Mouse (Mus musculus): ENCODE results near the gene Actl11. TPM values are rescaled to one million over a fixed set of nuclear protein-coding genes. Genes with fewer than 3 reads are reported as not detected.

Actl11 gene
- polyA plus RNA-seq, 1 experiment from 2014 or later, result not detected

GRCm38 (mm10) chr9:107926920-107927420 is 1.3 kb upstream of the Actl11 start:
- WGBS, result 63% methylated on average over 9 of the region's 9 CpGs
- Histone ChIP-seq H3K4me3 (replicated peaks) (no peak overlapping the region), H3K27me3 (no peaks in the 10 kb centered on the region), H3K4me2 (replicated peaks) (no peak overlapping the region), H3K9me3 (no peaks in the 10 kb centered on the region), H3K27ac (no peak overlapping the region), H3K9ac (replicated peaks) (no peak overlapping the region), H3K4me1 (replicated peaks) (peaks cover 22% of the 10 kb centered on the region), H3K36me3 (no peaks in the 10 kb centered on the region)
- ATAC-seq, result no peak

DNA sequence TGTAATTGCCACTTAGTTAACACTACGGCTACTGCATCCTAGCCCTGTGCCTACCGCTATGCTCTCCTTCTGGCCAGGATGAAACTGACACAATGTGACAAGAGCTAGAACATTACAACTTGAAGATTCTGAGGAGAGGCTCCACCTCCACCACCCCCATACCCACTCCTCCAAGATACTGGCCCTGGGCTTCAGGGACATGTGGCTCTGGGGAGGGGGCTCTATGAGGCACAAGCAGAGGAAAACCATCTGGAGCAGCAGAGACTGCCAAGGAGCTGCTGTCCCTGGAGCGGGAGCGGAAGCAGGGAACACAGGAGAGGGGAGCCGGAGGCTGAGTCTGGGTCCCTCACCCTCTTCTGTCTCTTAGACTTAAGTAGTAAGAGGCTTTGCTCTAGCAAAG is 520 bp upstream of the Actl11 start:
- Histone ChIP-seq H3K4me3 (replicated peaks) (no peak overlapping the region), H3K36me3 (no peaks in the 10 kb centered on the region), H3K9ac (replicated peaks) (no peak overlapping the region), H3K27ac (no peak overlapping the region), H3K27me3 (no peaks in the 10 kb centered on the region), H3K9me3 (no peaks in the 10 kb centered on the region), H3K4me2 (replicated peaks) (no peak overlapping the region), H3K4me1 (replicated peaks) (peaks cover 26% of the 10 kb centered on the region)
- WGBS, result 93% methylated on average over 5 of the region's 5 CpGs
- no peak for ATAC-seq

DNA sequence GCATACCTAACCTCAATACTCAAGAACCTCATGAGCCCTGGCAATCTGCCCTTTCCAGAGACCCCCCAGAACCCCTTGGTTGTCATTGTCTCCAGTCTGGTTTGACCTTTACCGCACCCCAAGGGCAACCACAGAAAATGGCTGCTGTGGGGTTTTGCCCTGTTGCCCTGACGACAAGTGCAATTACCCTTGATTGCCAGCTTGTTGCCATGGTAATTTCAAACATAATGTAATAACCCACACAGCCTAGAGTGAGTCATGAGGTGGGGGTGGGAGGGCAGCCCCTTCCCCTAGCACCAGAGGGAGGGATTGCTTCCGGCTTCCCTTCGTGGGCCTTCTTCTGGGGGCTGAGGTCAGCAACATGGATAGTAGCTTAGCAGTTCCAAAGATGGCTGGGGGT is 4.0 kb downstream of the Actl11 start:
- Histone ChIP-seq H3K27me3 (peaks cover 10% of the 10 kb centered on the region), H3K4me3 (replicated peaks) (no peak overlapping the region), H3K9me3 (no peaks in the 10 kb centered on the region), H3K4me1 (replicated peaks) (peaks cover 24% of the 10 kb centered on the region), H3K27ac (no peak overlapping the region), H3K36me3 (no peaks in the 10 kb centered on the region), H3K9ac (replicated peaks) (no peak overlapping the region), H3K4me2 (replicated peaks) (no peak overlapping the region)
- 64% methylated on average over 4 of the region's 4 CpGs for WGBS
- no peak for ATAC-seq

DNA sequence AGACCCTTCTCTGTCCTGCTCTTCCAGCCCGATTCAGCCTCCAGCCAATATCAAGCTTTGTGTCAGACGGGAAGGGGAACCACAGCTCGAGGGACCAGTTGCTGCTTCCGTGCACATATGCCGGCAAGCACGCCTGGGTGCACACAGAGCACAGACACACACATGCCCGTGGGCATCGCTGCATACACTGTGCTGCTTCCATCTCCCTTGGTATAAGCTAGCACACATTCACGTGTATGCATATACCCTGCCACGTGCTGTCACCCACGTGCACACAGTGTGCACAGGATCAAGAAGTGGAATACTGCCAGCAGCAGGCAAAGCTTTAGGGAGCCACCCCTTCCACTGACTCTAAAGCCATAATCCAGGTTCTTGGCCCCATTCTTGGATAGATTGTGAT is 5.9 kb downstream of the Actl11 start:
- no peak overlapping the region for H3K4me2 ChIP-seq (replicated peaks)
- no peaks in the 10 kb centered on the region for H3K9me3 ChIP-seq
- ATAC-seq, result no peak
- H3K27me3 ChIP-seq, result peaks cover 10% of the 10 kb centered on the region
- H3K27ac ChIP-seq, result no peak overlapping the region
- peaks cover 29% of the 10 kb centered on the region for H3K4me1 ChIP-seq (replicated peaks)
- 87% methylated on average over 11 of the region's 11 CpGs for WGBS
- H3K4me3 ChIP-seq (replicated peaks), result no peak overlapping the region
- H3K9ac ChIP-seq (replicated peaks), result no peak overlapping the region
- no peaks in the 10 kb centered on the region for H3K36me3 ChIP-seq

- peaks cover 29% of the 10 kb centered on the region for H3K4me1 ChIP-seq (replicated peaks)
- peaks cover 10% of the 10 kb centered on the region for H3K27me3 ChIP-seq
- no peak within 1 kb of the TSS for H3K27ac ChIP-seq
- H3K4me2 ChIP-seq (replicated peaks), result peak within 1 kb of the TSS; percentile 87
- no peaks in the 10 kb centered on the region for H3K36me3 ChIP-seq
- H3K9me3 ChIP-seq, result no peaks in the 10 kb centered on the region
- 11% methylated on average over 3 of the region's 3 CpGs for WGBS
- ATAC-seq, result no peak
- H3K4me3 ChIP-seq (replicated peaks), result peak within 1 kb of the TSS; percentile 51
- H3K9ac ChIP-seq (replicated peaks), result peak within 1 kb of the TSS; percentile 66
Observed at GRCm38 (mm10) chr9:107935374-107935773, 7.1 kb downstream of the Actl11 start, which contains the start of gene Camkv. TSS of gene Camkv (plus strand) at chr9:107935674.

GRCm38 (mm10) chr9:107935790-107936214 is 7.5 kb downstream of the Actl11 start:
- Histone ChIP-seq H3K27me3 (peaks cover 10% of the 10 kb centered on the region), H3K4me1 (replicated peaks) (peaks cover 29% of the 10 kb centered on the region), H3K4me2 (replicated peaks) (peak overlapping the region; percentile 87), H3K9ac (replicated peaks) (peak overlapping the region; percentile 66), H3K36me3 (no peaks in the 10 kb centered on the region), H3K27ac (no peak overlapping the region), H3K4me3 (replicated peaks) (peak overlapping the region; percentile 51), H3K9me3 (no peaks in the 10 kb centered on the region)
- WGBS, result 1% methylated on average over 41 of the region's 41 CpGs
- peak; percentile 66 for ATAC-seq

- under 1% methylated on average over 29 of the region's 29 CpGs for WGBS
- Histone ChIP-seq H3K27me3 (peaks cover 10% of the 10 kb centered on the region), H3K9me3 (no peaks in the 10 kb centered on the region), H3K4me2 (replicated peaks) (peak overlapping the region; percentile 87), H3K9ac (replicated peaks) (peak overlapping the region; percentile 66), H3K4me1 (replicated peaks) (peaks cover 29% of the 10 kb centered on the region), H3K27ac (no peak overlapping the region), H3K36me3 (no peaks in the 10 kb centered on the region), H3K4me3 (replicated peaks) (peak overlapping the region; percentile 51)
- peak; percentile 65 for ATAC-seq
Observed at GRCm38 (mm10) chr9:107936215-107936822, 8.1 kb downstream of the Actl11 start.

GRCm38 (mm10) chr9:107936831-107937230 is 8.6 kb downstream of the Actl11 start:
- peak overlapping the region; percentile 87 for H3K4me2 ChIP-seq (replicated peaks)
- 2% methylated on average over 3 of the region's 3 CpGs for WGBS
- peaks cover 10% of the 10 kb centered on the region for H3K27me3 ChIP-seq
- H3K4me1 ChIP-seq (replicated peaks), result peaks cover 29% of the 10 kb centered on the region
- H3K9ac ChIP-seq (replicated peaks), result peak overlapping the region; percentile 66
- 0 out of 2 replicates have a peak overlapping the region, but pooled peaks have one; percentile 16 for H3K27ac ChIP-seq
- peak overlapping the region; percentile 51 for H3K4me3 ChIP-seq (replicated peaks)
- no peaks in the 10 kb centered on the region for H3K36me3 ChIP-seq
- no peaks in the 10 kb centered on the region for H3K9me3 ChIP-seq
- ATAC-seq, result peak; percentile 28; the same call in 1 of the 2 replicates

- H3K4me2 ChIP-seq (replicated peaks), result no peak overlapping the region
- no peak overlapping the region for H3K27ac ChIP-seq
- peaks cover 16% of the 10 kb centered on the region for H3K4me1 ChIP-seq (replicated peaks)
- no peak overlapping the region for H3K9ac ChIP-seq (replicated peaks)
- ATAC-seq, result no peak
- H3K27me3 ChIP-seq, result no peaks in the 10 kb centered on the region
- H3K36me3 ChIP-seq, result no peaks in the 10 kb centered on the region
- no peak overlapping the region for H3K4me3 ChIP-seq (replicated peaks)
- 92% methylated on average over 31 of the region's 31 CpGs for WGBS
- H3K9me3 ChIP-seq, result no peaks in the 10 kb centered on the region
Observed at GRCm38 (mm10) chr9:107947241-107948194, 19.2 kb downstream of the Actl11 start.

DNA sequence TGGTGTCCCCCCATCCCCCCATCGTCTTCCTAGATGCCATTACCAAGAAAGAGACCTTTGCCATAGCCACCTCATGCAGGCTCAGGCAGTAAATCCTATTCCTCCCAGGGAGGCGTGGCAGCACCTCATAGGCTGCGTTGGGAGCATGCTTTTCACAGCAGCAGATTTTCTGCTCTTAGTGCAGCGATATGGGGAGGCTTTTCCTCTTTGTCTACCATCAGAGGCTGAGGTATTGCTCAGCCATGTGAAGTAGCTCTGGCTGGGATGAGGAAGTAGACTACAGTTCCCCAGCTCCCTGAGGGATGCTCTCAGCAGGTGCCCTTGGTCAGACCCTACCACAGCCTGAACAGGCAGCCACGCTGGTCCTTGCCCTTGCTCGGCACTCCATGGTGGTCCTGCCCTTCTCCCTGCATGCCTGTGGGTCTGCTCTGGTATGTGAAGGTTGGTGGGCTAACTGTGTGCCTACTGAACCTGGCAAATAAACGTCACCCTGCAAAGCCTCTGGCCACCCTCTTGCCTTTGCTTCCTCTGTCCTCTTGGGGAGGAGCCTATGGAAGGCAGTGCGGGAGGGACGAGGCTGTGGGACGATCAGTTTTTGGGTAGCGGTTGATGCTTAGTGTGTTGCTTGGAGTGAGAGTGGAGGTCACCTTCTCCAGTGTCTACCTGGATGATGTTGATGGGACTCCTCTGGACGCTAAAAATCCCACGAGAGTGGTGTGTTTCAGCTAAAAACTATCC is 21.1 kb downstream of the Actl11 start:
- Histone ChIP-seq H3K4me3 (replicated peaks) (no peak overlapping the region), H3K9me3 (no peaks in the 10 kb centered on the region), H3K9ac (replicated peaks) (no peak overlapping the region), H3K4me1 (replicated peaks) (peaks cover 16% of the 10 kb centered on the region), H3K27me3 (no peaks in the 10 kb centered on the region), H3K27ac (no peak overlapping the region), H3K4me2 (replicated peaks) (no peak overlapping the region), H3K36me3 (no peaks in the 10 kb centered on the region)
- 83% methylated on average over 13 of the region's 13 CpGs for WGBS
- ATAC-seq, result no peak

- H3K4me1 ChIP-seq (replicated peaks), result peaks cover 16% of the 10 kb centered on the region
- 91% methylated on average over 10 of the region's 10 CpGs for WGBS
- H3K27ac ChIP-seq, result peak within 1 kb of the TSS; percentile 85
- H3K9ac ChIP-seq (replicated peaks), result peak within 1 kb of the TSS; percentile 73
- H3K4me2 ChIP-seq (replicated peaks), result peak within 1 kb of the TSS; percentile 86
- H3K4me3 ChIP-seq (replicated peaks), result peak within 1 kb of the TSS; percentile 64
- ATAC-seq, result no peak
- no peaks in the 10 kb centered on the region for H3K36me3 ChIP-seq
- H3K9me3 ChIP-seq, result no peaks in the 10 kb centered on the region
- no peaks in the 10 kb centered on the region for H3K27me3 ChIP-seq
Observed at GRCm38 (mm10) chr9:107949922-107950235, 21.6 kb downstream of the Actl11 start, which contains the start of gene Traip. TSS of gene Traip (plus strand) at chr9:107950136.

All from midbrain, embryonic 13.5 days (tissue).